Mouse (Mus musculus) brain, embryonic 14.5 days (tissue): ENCODE data around the gene Akap5. TPM values are rescaled to one million over a fixed set of nuclear protein-coding genes. Genes with fewer than 3 reads are reported as not detected.
A peak's percentile ranks its signal among the peaks of the same experiment; 100 is the strongest.

Experiments used
- DNase-seq: peaks from one replicate; pipeline ENCODE4 v3.0.0-alpha.2; 2011; ENCODE audit warnings: low read depth
- CTCF ChIP-seq: fragments of 200-500 bp; IDR thresholded peaks from 2 replicates; pipeline ENCODE4 v1.5.1; 2012; ENCODE audit warnings: inconsistent platforms, mild to moderate bottlenecking, moderate library complexity, borderline replicate concordance; ENCODE audit not compliant: insufficient read depth, insufficient read length; ENCODE audit errors: extremely low read depth
- POLR2A ChIP-seq: fragments of 200-500 bp; IDR thresholded peaks from 2 replicates; pipeline ENCODE4 v1.6.1; 2012; ENCODE audit warnings: mild to moderate bottlenecking, inconsistent platforms, borderline replicate concordance; ENCODE audit not compliant: poor library complexity, insufficient read depth, insufficient read length, severe bottlenecking; ENCODE audit errors: extremely low read depth
- polyA plus RNA-seq: library from polyadenylated mRNA; depleted of rRNA; stranded (reverse); fragments of >200 nt; gene quantifications from 2 replicates; pipeline ENCODE4 v1.2.3, GENCODE M21; 2012

The Akap5 gene
- polyA plus RNA-seq, 1 experiment, result 8.5 TPM

- TF ChIP-seq POLR2A (no peak), CTCF (no peak)
Observed at GRCm38 (mm10) chr12:76318282-76319212, 6.1 kb upstream of the Akap5 start.

GRCm38 (mm10) chr12:76326437-76327220 lies 1.9 kb downstream of the Akap5 start:
- TF ChIP-seq POLR2A (no peak), CTCF (no peak)
- DNase-seq, result no peak

More at GRCm38 (mm10) chr12:76318282-76319212, 6.1 kb upstream of the Akap5 start:
- no peak for DNase-seq

- TF ChIP-seq CTCF, result no peak
- no peak for TF ChIP-seq POLR2A
Observed at GRCm38 (mm10) chr12:76328567-76329354, 4.1 kb downstream of the Akap5 start.

GRCm38 (mm10) chr12:76333688-76334087 lies 9.0 kb downstream of the Akap5 start:
- no peak for DNase-seq

More at GRCm38 (mm10) chr12:76328567-76329354, 4.1 kb downstream of the Akap5 start:
- no peak for DNase-seq

GRCm38 (mm10) chr12:76335641-76336040 lies 10.9 kb downstream of the Akap5 start:
- no peak for DNase-seq
- TF ChIP-seq POLR2A (no peak), CTCF (no peak)

More at GRCm38 (mm10) chr12:76333688-76334087, 9.0 kb downstream of the Akap5 start:
- TF ChIP-seq POLR2A (no peak), CTCF (no peak)

GRCm38 (mm10) chr12:76336111-76336965 lies 11.6 kb downstream of the Akap5 start:
- no peak for TF ChIP-seq POLR2A
- no peak for TF ChIP-seq CTCF
- no peak for DNase-seq

GRCm38 (mm10) chr12:76341080-76341479 lies 16.4 kb downstream of the Akap5 start:
- TF ChIP-seq CTCF, result peak; percentile 61; the same call in 1 of the 2 replicates
- no peak for TF ChIP-seq POLR2A
- peak; percentile 81 for DNase-seq

GRCm38 (mm10) chr12:76345759-76346455 lies 21.2 kb downstream of the Akap5 start:
- no peak for TF ChIP-seq POLR2A
- peak; percentile 28; the same call in 1 of the 2 replicates for TF ChIP-seq CTCF
- no peak for DNase-seq

- TF ChIP-seq POLR2A (no peak), CTCF (no peak)
- no peak for DNase-seq
Observed at GRCm38 (mm10) chr12:76349680-76350220, 25.1 kb downstream of the Akap5 start.
